Mouse (Mus musculus) MEL (cell line): ENCODE measurements around the gene Mcur1. TPM values are rescaled to one million over a fixed set of nuclear protein-coding genes. Genes with fewer than 3 reads are reported as not detected.

ENCODE experiments used
- DNase-seq: peaks from one replicate; pipeline ENCODE4 v3.0.0; 2011; ENCODE audit warnings: low read depth, low spot score
- H3K27ac ChIP-seq: 2 replicates; pipeline ENCODE4 v1.5.1; 2012; ENCODE audit warnings: low read depth, mild to moderate bottlenecking, control low read depth, low read length, moderate library complexity; ENCODE audit not compliant: control insufficient read depth
- H3K27me3 ChIP-seq, 2 experiments: fragments of 150-350 bp in 1 of 2; sonication (generic) in 1 of 2; 2 replicates each; pipeline ENCODE4 v1.6.1; 2012; ENCODE audit warnings: low read length in 2 of 2, mild to moderate bottlenecking in 2 of 2, improper control_type of control experiment in 1 of 2, moderate library complexity in 1 of 2; ENCODE audit not compliant: insufficient read depth in 2 of 2, control insufficient read depth in 1 of 2
- H3K36me3 ChIP-seq, 2 experiments: 2 replicates each; pipeline ENCODE4 v1.6.1; 2012 to 2014; ENCODE audit warnings: low read length in 2 of 2, improper control_type of control experiment in 1 of 2, inconsistent platforms in 1 of 2, mild to moderate bottlenecking in 1 of 2; ENCODE audit not compliant: insufficient read depth in 2 of 2, control insufficient read depth in 1 of 2
- H3K4me1 ChIP-seq, 2 experiments: fragments of 150-350 bp in 1 of 2; sonication (generic) in 1 of 2; 2 replicates each; pipeline ENCODE4 v1.6.1; 2012; ENCODE audit warnings: low read length in 2 of 2, improper control_type of control experiment in 1 of 2, mild to moderate bottlenecking in 1 of 2; ENCODE audit not compliant: insufficient read depth in 2 of 2, control insufficient read depth in 1 of 2
- H3K4me3 ChIP-seq, 2 experiments: fragments of 150-350 bp in 1 of 2; sonication (generic) in 1 of 2; 2 replicates each; pipeline ENCODE4 v1.5.1; 2012; ENCODE audit warnings: low read depth in 2 of 2, low read length in 2 of 2, mild to moderate bottlenecking in 2 of 2, moderate library complexity in 2 of 2, control low read depth in 1 of 2, improper control_type of control experiment in 1 of 2; ENCODE audit not compliant: control insufficient read depth in 1 of 2, insufficient read depth in 1 of 2
- H3K79me2 ChIP-seq: 2 replicates; pipeline ENCODE4 v1.6.1; 2012; ENCODE audit warnings: mild to moderate bottlenecking, low read length, moderate library complexity; ENCODE audit not compliant: control insufficient read depth, poor library complexity, insufficient read depth
- H3K9ac ChIP-seq: 2 replicates; pipeline ENCODE4 v1.6.1; 2012; ENCODE audit warnings: low read depth, mild to moderate bottlenecking, control low read depth, low read length, moderate library complexity; ENCODE audit not compliant: control insufficient read depth, poor library complexity, severe bottlenecking
- H3K9me3 ChIP-seq: fragments of 150-350 bp; sonication (generic); replicated peaks from 2 replicates; pipeline ENCODE4 v1.6.1; 2012; ENCODE audit warnings: mild to moderate bottlenecking, low read length, improper control_type of control experiment, moderate library complexity; ENCODE audit not compliant: insufficient read depth
- CHD2 ChIP-seq: IDR thresholded peaks from 2 replicates; pipeline ENCODE4 v1.6.1; 2011; ENCODE audit warnings: low read length, improper control_type of control experiment
- E2F4 ChIP-seq: IDR thresholded peaks from 2 replicates; pipeline ENCODE4 v1.6.1; 2011; ENCODE audit warnings: low read depth, low read length, improper control_type of control experiment, borderline replicate concordance
- EP300 ChIP-seq, 2 experiments: IDR thresholded peaks; 2 replicates each; pipeline ENCODE4 v1.6.1; 2011; ENCODE audit warnings: improper control_type of control experiment in 2 of 2, low read length in 2 of 2, low read depth in 1 of 2, mild to moderate bottlenecking in 1 of 2
- GABPA ChIP-seq: IDR thresholded peaks from 2 replicates; pipeline ENCODE4 v1.6.1; 2012; ENCODE audit warnings: low read depth, mild to moderate bottlenecking, inconsistent platforms, low read length, improper control_type of control experiment, moderate library complexity
- KAT2A ChIP-seq: conservative IDR thresholded peaks from 2 replicates; pipeline ENCODE4 v1.6.1; 2012; ENCODE audit warnings: low read depth, low read length, improper control_type of control experiment, inconsistent platforms
- MAFK ChIP-seq: IDR thresholded peaks from 2 replicates; pipeline ENCODE4 v1.6.1; 2011; ENCODE audit warnings: low read depth, mild to moderate bottlenecking, low read length, improper control_type of control experiment, borderline replicate concordance
- MAX ChIP-seq: IDR thresholded peaks from 2 replicates; pipeline ENCODE4 v1.6.1; 2011; ENCODE audit warnings: low read length, improper control_type of control experiment
- MYB ChIP-seq: IDR thresholded peaks from 2 replicates; pipeline ENCODE4 v1.6.1; 2011; ENCODE audit warnings: mild to moderate bottlenecking, low read depth, low read length, improper control_type of control experiment
- POLR2AphosphoS5 ChIP-seq: IDR thresholded peaks from 2 replicates; pipeline ENCODE4 v1.6.1; 2012; ENCODE audit warnings: low read depth, borderline replicate concordance, mild to moderate bottlenecking, inconsistent platforms, low read length, moderate library complexity, mixed read lengths
- RCOR1 ChIP-seq: IDR thresholded peaks from 2 replicates; pipeline ENCODE4 v1.6.1; 2012; ENCODE audit warnings: low read depth, mild to moderate bottlenecking, inconsistent platforms, low read length, improper control_type of control experiment
- SIN3A ChIP-seq: IDR thresholded peaks from 2 replicates; pipeline ENCODE4 v1.6.1; 2012; ENCODE audit warnings: low read length, improper control_type of control experiment, inconsistent platforms
- SMC3 ChIP-seq: IDR thresholded peaks from 2 replicates; pipeline ENCODE4 v1.6.1; 2011; ENCODE audit warnings: low read depth, low read length, improper control_type of control experiment
- TBP ChIP-seq: IDR thresholded peaks from 2 replicates; pipeline ENCODE4 v1.8.0; 2011; ENCODE audit warnings: low read depth, low read length, improper control_type of control experiment
- UBTF ChIP-seq: IDR thresholded peaks from 2 replicates; pipeline ENCODE4 v1.6.1; 2012; ENCODE audit warnings: low read depth, mild to moderate bottlenecking, inconsistent platforms, low read length, improper control_type of control experiment, moderate library complexity, borderline replicate concordance; ENCODE audit not compliant: insufficient read depth
- USF2 ChIP-seq, 2 experiments: IDR thresholded peaks; 2 replicates each; pipeline ENCODE4 v1.6.1; 2011 to 2012; ENCODE audit warnings: improper control_type of control experiment in 2 of 2, low read length in 2 of 2, borderline replicate concordance in 1 of 2, inconsistent platforms in 1 of 2, low read depth in 1 of 2, mild to moderate bottlenecking in 1 of 2; ENCODE audit not compliant: insufficient read depth in 1 of 2
- ZMIZ1 ChIP-seq: IDR thresholded peaks from 2 replicates; pipeline ENCODE4 v1.6.1; 2012; ENCODE audit warnings: low read depth, mild to moderate bottlenecking, inconsistent platforms, low read length, improper control_type of control experiment, moderate library complexity
- polyA plus RNA-seq, 2 experiments: library from polyadenylated mRNA; stranded (reverse) in 1 of 2; unstranded in 1 of 2; fragments of >175 nt in 1 of 2; fragments of >200 nt in 1 of 2; gene quantifications; 2 replicates each; pipeline versions ENCODE4 v1.2.1 to v1.2.4; 2012; ENCODE audit warnings: low replicate concordance in 2 of 2, low read depth in 1 of 2; ENCODE audit not compliant: insufficient read length in 2 of 2, insufficient read depth in 1 of 2, missing spikeins in 1 of 2
- total RNA-seq: library from RNA; depleted of rRNA; stranded (reverse); fragments of 300-350 nt; gene quantifications from 2 replicates; pipeline ENCODE4 v1.2.3, GENCODE M21; 2012

Mcur1 gene
- total and polyA plus RNA-seq, 3 experiments = 8.4 to 19.7 TPM; not detected in 1

- peak; percentile 51 for DNase-seq
- Histone ChIP-seq H3K27me3 (no peaks in the 10 kb centered on the region), H3K79me2 (peaks cover 1% of the 10 kb centered on the region; the same call in 1 of the 2 replicates), H3K36me3 (peaks cover 0 to 9% of the 10 kb centered on the region in 2 experiments; a peak in 2 of 4 replicates)
- TF ChIP-seq MAX (no peak), EP300 (IDR thresholded peaks at IDR 0.05; ENCODE audit: low read depth in 1 of 2, low read length in 2 of 2) (peak in 1 of 2 experiments; percentile 51; a peak in 1 of 4 replicates)
- TF ChIP-seq, all 39 proteins: peak for 1
- peak overlapping the region in 1 of 2 experiments; percentile 61; a peak in 2 of 4 replicates for H3K4me3 ChIP-seq
- no peaks in the 10 kb centered on the region for H3K9me3 ChIP-seq
- no peak overlapping the region for H3K9ac ChIP-seq
- no peak overlapping the region for H3K27ac ChIP-seq
- H3K4me1 ChIP-seq = peaks cover 0 to 7% of the 10 kb centered on the region in 2 experiments; a peak in 3 of 4 replicates
Measured at GRCm38 (mm10) chr13:43564733-43565132, 4.7 kb upstream of the Mcur1 start.

GRCm38 (mm10) chr13:43562726-43563125, 2.7 kb upstream of the Mcur1 start:
- no peak for DNase-seq
- Histone ChIP-seq H3K36me3 (peaks cover 0 to 14% of the 10 kb centered on the region in 2 experiments; a peak in 2 of 4 replicates), H3K9ac (no peak overlapping the region), H3K4me1 (peaks cover 0 to 11% of the 10 kb centered on the region in 2 experiments), H3K4me3 (no peak overlapping the region), H3K27me3 (no peaks in the 10 kb centered on the region), H3K27ac (no peak overlapping the region), H3K9me3 (no peaks in the 10 kb centered on the region), H3K79me2 (peaks cover 8% of the 10 kb centered on the region; the same call in 1 of the 2 replicates)
- TF ChIP-seq KAT2A = no peak
- no peak for TF ChIP-seq ZMIZ1
- no peak for TF ChIP-seq TBP
- no peak for TF ChIP-seq MYB
- no peak for TF ChIP-seq USF2 (IDR thresholded peaks at IDR 0.05; ENCODE audit: borderline replicate concordance in 1 of 2, insufficient read depth in 1 of 2, low read depth in 1 of 2, low read length in 2 of 2)
- no peak for TF ChIP-seq E2F4
- no peak for TF ChIP-seq CHD2
- no peak for TF ChIP-seq POLR2AphosphoS5
- no peak for TF ChIP-seq GABPA
- TF ChIP-seq MAX = no peak
- no peak for TF ChIP-seq MAFK
- TF ChIP-seq UBTF = no peak
- TF ChIP-seq SIN3A = no peak
- TF ChIP-seq RCOR1 = no peak
- no peak for TF ChIP-seq SMC3
